Mouse (Mus musculus) kidney, adult 11 months (tissue): ENCODE measurements at regions not wholly inside any gene's neighbourhood (a gene's known extent, or its start where the extent isn't known, plus 50 kb on each side); places are given as distances from the start of the nearest gene placed in this dataset.

Experiments
- DNase-seq: peaks from one replicate; pipeline ENCODE4 v3.0.0; 2022

- no peak for DNase-seq
These were observed 201.8 kb downstream of the Cdca7 start for GRCm38 (mm10) chr2:72677731-72678130.

GRCm38 (mm10) chr2:72688031-72688430, 212.1 kb downstream of the Cdca7 start:
- DNase-seq, result no peak

GRCm38 (mm10) chr2:72701081-72701480, 225.1 kb downstream of the Cdca7 start:
- DNase-seq, result no peak

- no peak for DNase-seq
These were observed 227.3 kb downstream of the Cdca7 start for GRCm38 (mm10) chr2:72703238-72703637.

- no peak for DNase-seq
These were observed 232.0 kb downstream of the Cdca7 start for GRCm38 (mm10) chr2:72707676-72708659.

- no peak for DNase-seq
These were observed 241.0 kb downstream of the Cdca7 start for GRCm38 (mm10) chr2:72716931-72717330.

- DNase-seq, result peak; percentile 7
These were observed 251.5 kb downstream of the Sp3 start for GRCm38 (mm10) chr2:72728699-72729098.

- DNase-seq, result no peak
These were observed 246.9 kb downstream of the Sp3 start for GRCm38 (mm10) chr2:72733371-72733770.

- no peak for DNase-seq
These were observed 245.2 kb downstream of the Sp3 start for GRCm38 (mm10) chr2:72735035-72735434.

- no peak for DNase-seq
These were observed 243.6 kb downstream of the Sp3 start for GRCm38 (mm10) chr2:72736685-72737084.

GRCm38 (mm10) chr2:72740391-72741361, 239.6 kb downstream of the Sp3 start:
- peak; percentile 15 for DNase-seq

GRCm38 (mm10) chr2:72741746-72742145, 238.5 kb downstream of the Sp3 start:
- no peak for DNase-seq

- DNase-seq, result no peak
These were observed 236.6 kb downstream of the Sp3 start for GRCm38 (mm10) chr2:72743651-72744050.

- no peak for DNase-seq
These were observed 235.3 kb downstream of the Sp3 start for GRCm38 (mm10) chr2:72744901-72745300.

GRCm38 (mm10) chr2:72746476-72747215, 233.6 kb downstream of the Sp3 start:
- DNase-seq, result no peak

GRCm38 (mm10) chr2:72747299-72747698, 232.9 kb downstream of the Sp3 start:
- no peak for DNase-seq

- no peak for DNase-seq
These were observed 230.8 kb downstream of the Sp3 start for GRCm38 (mm10) chr2:72749495-72749894.

- no peak for DNase-seq
These were observed 228.8 kb downstream of the Sp3 start for GRCm38 (mm10) chr2:72751441-72751840.

GRCm38 (mm10) chr2:72752624-72753176, 227.5 kb downstream of the Sp3 start:
- DNase-seq, result no peak

GRCm38 (mm10) chr2:72753788-72754713, 226.2 kb downstream of the Sp3 start:
- DNase-seq, result no peak

- no peak for DNase-seq
These were observed 216.8 kb downstream of the Sp3 start for GRCm38 (mm10) chr2:72763454-72763853.
